Mouse (Mus musculus) heart, postnatal 0 days (tissue): Measurements from ENCODE around the gene Pip4p1. TPM values are rescaled to one million over a fixed set of nuclear protein-coding genes. Genes with fewer than 3 reads are reported as not detected.
"Not testable (repeated sequence)": the region's sequence is repeated elsewhere in the genome, so short reads cannot be mapped to it uniquely, and the experiment has no call there.

Experiments used
- ATAC-seq: fragments of 200-750 bp; cut with Nextera tagmentation; 2 replicates; pipeline ENCODE4 v1.8.0; 2017; ENCODE audit warnings: low read depth, moderate number of reproducible peaks, moderate library complexity; ENCODE audit not compliant: insufficient read depth
- DNase-seq: peaks from one replicate; pipeline ENCODE4 v3.0.0-alpha.2; 2016; ENCODE audit warnings: low spot score
- H3K27ac ChIP-seq: fragments of 300-500 bp; sonication (generic); 2 replicates; pipeline ENCODE4 v1.5.1; 2014; ENCODE audit warnings: low read depth, mild to moderate bottlenecking
- H3K27me3 ChIP-seq: fragments of 300-500 bp; sonication (generic); 2 replicates; pipeline ENCODE4 v1.6.1; 2014; ENCODE audit warnings: low read length, mixed read lengths; ENCODE audit not compliant: control insufficient read depth, insufficient read depth
- H3K36me3 ChIP-seq: fragments of 300-500 bp; sonication (generic); replicated peaks from 2 replicates; pipeline ENCODE4 v1.6.1; 2014; ENCODE audit warnings: low read length, mixed read lengths; ENCODE audit not compliant: control insufficient read depth, insufficient read depth
- H3K4me1 ChIP-seq: fragments of 300-500 bp; sonication (generic); 2 replicates; pipeline ENCODE4 v1.6.1; 2014; ENCODE audit warnings: antibody characterized with exemption; ENCODE audit not compliant: control insufficient read depth, insufficient read depth
- H3K4me2 ChIP-seq: fragments of 300-500 bp; sonication (generic); 2 replicates; pipeline ENCODE4 v1.6.1; 2014; ENCODE audit warnings: low read depth, mild to moderate bottlenecking, low read length, moderate library complexity
- H3K4me3 ChIP-seq: fragments of 300-500 bp; sonication (generic); 2 replicates; pipeline ENCODE4 v1.5.1; 2014; ENCODE audit warnings: low read depth, low read length
- H3K9ac ChIP-seq: fragments of 300-500 bp; sonication (generic); replicated peaks from 2 replicates; pipeline ENCODE4 v1.6.1; 2014; ENCODE audit warnings: low read depth, low read length, mixed read lengths
- H3K9me3 ChIP-seq: fragments of 300-500 bp; sonication (generic); replicated peaks from 2 replicates; pipeline ENCODE4 v1.6.1; 2016; ENCODE audit warnings: low read length; ENCODE audit not compliant: control insufficient read depth
- CTCF ChIP-seq: IDR thresholded peaks from 2 replicates; pipeline ENCODE4 v1.5.1; 2016; ENCODE audit warnings: antibody characterized with exemption, control low read depth, low read depth
- EP300 ChIP-seq: IDR thresholded peaks from 2 replicates; pipeline ENCODE4 v1.6.1; 2016; ENCODE audit warnings: antibody characterized with exemption, low read depth
- WGBS: fragments of 180-500 bp; shearing (Covaris S2); extraction: QIAGEN DNeasy Blood & Tissue Kit; methylation state at CpG from one replicate; pipeline ENCODE4 v1.1.7; 2014; 5-methylcytosine and 5-hydroxymethylcytosine counted together
- polyA plus RNA-seq: library from polyadenylated mRNA; unstranded; fragments of >200 nt; fragmentation: Nextera tagmentation; extraction: Ambion mirVana; gene quantifications from 2 replicates; pipeline ENCODE4 v1.2.1, GENCODE M21; 2015
- total RNA-seq: library from RNA; depleted of rRNA; stranded (reverse); fragments of >200 nt; gene quantifications from 2 replicates; pipeline ENCODE4 v1.2.3, GENCODE M21; 2014; ENCODE audit warnings: low replicate concordance

Pip4p1 gene
- total and polyA plus RNA-seq, 2 experiments from 2014 or later = 16.6 to 20.4 TPM

- Histone ChIP-seq H3K9me3 (no peaks in the 10 kb centered on the region), H3K9ac (no peak overlapping the region), H3K36me3 (peaks cover 52% of the 10 kb centered on the region), H3K27me3 (no peaks in the 10 kb centered on the region), H3K4me1 (no peaks in the 10 kb centered on the region), H3K4me2 (no peak overlapping the region), H3K27ac (no peak overlapping the region), H3K4me3 (no peak overlapping the region)
- ATAC-seq (no peak), DNase-seq (no peak)
- WGBS = 45% methylated on average over 3 of the region's 3 CpGs
- no peak for TF ChIP-seq CTCF
Measured at GRCm38 (mm10) chr14:50911356-50911755, 19.3 kb downstream of the Pip4p1 start.

- Histone ChIP-seq H3K4me2 (no peak overlapping the region), H3K4me3 (no peak overlapping the region), H3K9me3 (no peaks in the 10 kb centered on the region), H3K36me3 (peaks cover 22% of the 10 kb centered on the region), H3K9ac (no peak overlapping the region), H3K4me1 (peaks cover 9% of the 10 kb centered on the region), H3K27ac (no peak overlapping the region), H3K27me3 (no peaks in the 10 kb centered on the region)
- ATAC-seq = no peak
- no peak for TF ChIP-seq CTCF
- no peak for TF ChIP-seq EP300
- 74% methylated on average over 4 of the region's 4 CpGs for WGBS
- DNase-seq = no peak
Measured at GRCm38 (mm10) chr14:50908126-50908525, 22.5 kb downstream of the Pip4p1 start.

- not testable (repeated sequence) for H3K9ac ChIP-seq, DNase-seq, H3K36me3 ChIP-seq, H3K27me3 ChIP-seq, H3K27ac ChIP-seq, ATAC-seq, H3K4me2 ChIP-seq, H3K4me1 ChIP-seq, H3K9me3 ChIP-seq, H3K4me3 ChIP-seq
Measured at GRCm38 (mm10) chr14:50905327-50905726, 25.3 kb downstream of the Pip4p1 start.

GRCm38 (mm10) chr14:50904828-50905129 is 25.9 kb downstream of the Pip4p1 start:
- no peak overlapping the region for H3K9ac ChIP-seq
- no peaks in the 10 kb centered on the region for H3K27me3 ChIP-seq
- H3K4me2 ChIP-seq = no peak overlapping the region
- WGBS = 87% methylated on average over 4 of the region's 4 CpGs
- DNase-seq = no peak
- ATAC-seq = no peak
- H3K36me3 ChIP-seq = no peaks in the 10 kb centered on the region
- H3K27ac ChIP-seq = no peak overlapping the region
- no peaks in the 10 kb centered on the region for H3K9me3 ChIP-seq
- no peak for TF ChIP-seq EP300
- no peak for TF ChIP-seq CTCF
- no peak overlapping the region for H3K4me3 ChIP-seq
- peaks cover 9% of the 10 kb centered on the region for H3K4me1 ChIP-seq

- ATAC-seq (peak; percentile 85), DNase-seq (peak; percentile 48)
- Histone ChIP-seq H3K9ac (peak overlapping the region; percentile 18; the same call in 1 of the 2 replicates), H3K4me1 (peaks cover 9% of the 10 kb centered on the region), H3K27ac (no peak overlapping the region), H3K9me3 (no peaks in the 10 kb centered on the region), H3K27me3 (no peaks in the 10 kb centered on the region), H3K4me2 (peak overlapping the region; percentile 63), H3K36me3 (no peaks in the 10 kb centered on the region), H3K4me3 (peak overlapping the region; percentile 39)
- TF ChIP-seq CTCF (peak; percentile 38), EP300 (no peak)
- WGBS = 5% methylated on average over 26 of the region's 26 CpGs
Measured at GRCm38 (mm10) chr14:50903973-50904827, 26.5 kb downstream of the Pip4p1 start.

GRCm38 (mm10) chr14:50897992-50898391 is 32.7 kb downstream of the Pip4p1 start:
- 87% methylated on average over 2 of the region's 2 CpGs for WGBS
- H3K36me3 ChIP-seq, ATAC-seq, H3K27me3 ChIP-seq, H3K4me1 ChIP-seq, H3K9ac ChIP-seq, H3K4me3 ChIP-seq, H3K27ac ChIP-seq, H3K9me3 ChIP-seq, DNase-seq, H3K4me2 ChIP-seq: not testable (repeated sequence)
